Mouse (Mus musculus) liver, postnatal 0 days (tissue): ENCODE data around the gene Hira.

ENCODE experiments used
- CTCF ChIP-seq: sonication (generic); IDR thresholded peaks from 2 replicates; pipeline ENCODE4 v1.5.1; 2016; ENCODE audit warnings: antibody characterized with exemption, low read depth
- EP300 ChIP-seq: IDR thresholded peaks from 2 replicates; pipeline ENCODE4 v1.6.1; 2016; ENCODE audit warnings: antibody characterized with exemption, low read depth, mild to moderate bottlenecking

DNA sequence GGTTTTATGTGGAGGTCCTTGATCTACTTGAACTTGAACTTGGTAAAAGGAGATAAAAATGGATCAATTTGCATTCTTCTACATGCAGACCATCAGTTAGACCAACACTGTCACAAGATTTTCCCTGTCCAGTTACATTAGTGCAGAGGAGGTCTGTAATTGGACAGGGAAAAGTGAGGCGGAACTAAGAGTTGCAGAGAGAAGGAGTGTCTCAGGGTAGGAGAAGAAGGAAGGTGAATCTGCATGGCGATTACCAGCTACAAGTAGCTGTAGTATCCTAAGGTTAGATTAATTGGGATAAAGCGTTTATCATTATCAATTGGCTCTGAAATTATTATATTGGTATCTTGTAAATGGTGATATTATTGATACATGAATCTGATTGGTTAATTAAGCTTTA, 109.5 kb downstream of the Hira start:
- TF ChIP-seq CTCF (no peak), EP300 (no peak)
